Mouse (Mus musculus): ENCODE measurements around the gene Rab7b. TPM values are rescaled to one million over a fixed set of nuclear protein-coding genes. Genes with fewer than 3 reads are reported as not detected.

The Rab7b gene
- polyA plus RNA-seq, 1 experiment from 2014 or later, result 2.3 TPM

GRCm38 (mm10) chr1:131657945-131658354 is 30.5 kb upstream of the Rab7b start:
- WGBS (ENCODE audit: insufficient replicate concordance), result 0% methylated on average over 11 of the region's 11 CpGs
- Histone ChIP-seq H3K27ac (ENCODE audit: low read depth) (peak overlapping the region; percentile 2; the same call in 1 of the 2 replicates), H3K4me3 (ENCODE audit: low read depth, low read length) (no peak overlapping the region), H3K36me3 (replicated peaks; ENCODE audit: insufficient read depth, low read length) (no peaks in the 10 kb centered on the region), H3K27me3 (ENCODE audit: insufficient read depth, low read length) (no peaks in the 10 kb centered on the region), H3K4me1 (ENCODE audit: insufficient read depth) (peaks cover 17% of the 10 kb centered on the region), H3K4me2 (ENCODE audit: low read depth, low read length) (0 out of 2 replicates have a peak overlapping the region, but pooled peaks have one; percentile 3), H3K9me3 (ENCODE audit: low read length) (no peaks in the 10 kb centered on the region), H3K9ac (replicated peaks) (no peak overlapping the region)
- DNase-seq (peak; percentile 93), ATAC-seq (peak; percentile 79)
- peak; percentile 97 for TF ChIP-seq CTCF (IDR thresholded peaks at IDR 0.05; ENCODE audit: low read depth)
- TF ChIP-seq EP300 (IDR thresholded peaks at IDR 0.05; ENCODE audit: low read depth), result no peak

- no peak for DNase-seq
- H3K9me3 ChIP-seq (ENCODE audit: low read length), result no peaks in the 10 kb centered on the region
- no peaks in the 10 kb centered on the region for H3K27me3 ChIP-seq (ENCODE audit: insufficient read depth, low read length)
- no peaks in the 10 kb centered on the region for H3K36me3 ChIP-seq (replicated peaks; ENCODE audit: insufficient read depth, low read length)
- H3K9ac ChIP-seq (replicated peaks), result no peak overlapping the region
- H3K27ac ChIP-seq (ENCODE audit: low read depth), result no peak overlapping the region
- H3K4me2 ChIP-seq (ENCODE audit: low read depth, low read length), result no peak overlapping the region
- peaks cover 20% of the 10 kb centered on the region for H3K4me1 ChIP-seq (ENCODE audit: insufficient read depth)
- no peak overlapping the region for H3K4me3 ChIP-seq (ENCODE audit: low read depth, low read length)
- no peak for TF ChIP-seq EP300 (IDR thresholded peaks at IDR 0.05; ENCODE audit: low read depth)
- TF ChIP-seq CTCF (IDR thresholded peaks at IDR 0.05; ENCODE audit: low read depth), result no peak
- 74% methylated on average over 5 of the region's 5 CpGs for WGBS (ENCODE audit: insufficient replicate concordance)
- no peak for ATAC-seq
These were observed 28.9 kb upstream of the Rab7b start for GRCm38 (mm10) chr1:131659512-131660085.

- Histone ChIP-seq H3K4me2 (ENCODE audit: low read depth, low read length) (no peak overlapping the region), H3K27me3 (ENCODE audit: insufficient read depth, low read length) (no peaks in the 10 kb centered on the region), H3K4me1 (ENCODE audit: insufficient read depth) (peaks cover 20% of the 10 kb centered on the region), H3K4me3 (ENCODE audit: low read depth, low read length) (no peak overlapping the region), H3K9me3 (ENCODE audit: low read length) (no peaks in the 10 kb centered on the region), H3K36me3 (replicated peaks; ENCODE audit: insufficient read depth, low read length) (no peaks in the 10 kb centered on the region), H3K27ac (ENCODE audit: low read depth) (no peak overlapping the region), H3K9ac (replicated peaks) (no peak overlapping the region)
- TF ChIP-seq CTCF (IDR thresholded peaks at IDR 0.05; ENCODE audit: low read depth), result no peak
- TF ChIP-seq EP300 (IDR thresholded peaks at IDR 0.05; ENCODE audit: low read depth), result no peak
- no peak for ATAC-seq
- 82% methylated on average over 2 of the region's 2 CpGs for WGBS (ENCODE audit: insufficient replicate concordance)
- no peak for DNase-seq
These were observed 28.2 kb upstream of the Rab7b start for GRCm38 (mm10) chr1:131660266-131660665.

GRCm38 (mm10) chr1:131660716-131661472 is 27.6 kb upstream of the Rab7b start:
- no peaks in the 10 kb centered on the region for H3K9me3 ChIP-seq (ENCODE audit: low read length)
- peak overlapping the region; percentile 13; the same call in 1 of the 2 replicates for H3K27ac ChIP-seq (ENCODE audit: low read depth)
- DNase-seq (no peak), ATAC-seq (no peak)
- TF ChIP-seq EP300 (IDR thresholded peaks at IDR 0.05; ENCODE audit: low read depth) (peak; percentile 82), CTCF (IDR thresholded peaks at IDR 0.05; ENCODE audit: low read depth) (no peak)
- WGBS (ENCODE audit: insufficient replicate concordance), result 74% methylated on average over 7 of the region's 7 CpGs
- H3K4me1 ChIP-seq (ENCODE audit: insufficient read depth), result peaks cover 20% of the 10 kb centered on the region
- H3K9ac ChIP-seq (replicated peaks), result no peak overlapping the region
- H3K4me2 ChIP-seq (ENCODE audit: low read depth, low read length), result 0 out of 2 replicates have a peak overlapping the region, but pooled peaks have one; percentile 51
- H3K27me3 ChIP-seq (ENCODE audit: insufficient read depth, low read length), result no peaks in the 10 kb centered on the region
- H3K4me3 ChIP-seq (ENCODE audit: low read depth, low read length), result no peak overlapping the region
- H3K36me3 ChIP-seq (replicated peaks; ENCODE audit: insufficient read depth, low read length), result peaks cover 4% of the 10 kb centered on the region; the same call in 1 of the 2 replicates

- Histone ChIP-seq H3K9me3 (ENCODE audit: low read length) (no peaks in the 10 kb centered on the region), H3K27me3 (ENCODE audit: insufficient read depth, low read length) (no peaks in the 10 kb centered on the region), H3K36me3 (replicated peaks; ENCODE audit: insufficient read depth, low read length) (peaks cover 4% of the 10 kb centered on the region; the same call in 1 of the 2 replicates), H3K4me1 (ENCODE audit: insufficient read depth) (peaks cover 20% of the 10 kb centered on the region), H3K27ac (ENCODE audit: low read depth) (no peak overlapping the region), H3K4me3 (ENCODE audit: low read depth, low read length) (peak overlapping the region; percentile 39), H3K4me2 (ENCODE audit: low read depth, low read length) (peak overlapping the region; percentile 51), H3K9ac (replicated peaks) (peak overlapping the region; percentile 60)
- peak; percentile 35 for DNase-seq
- peak; percentile 82 for ATAC-seq
- TF ChIP-seq EP300 (IDR thresholded peaks at IDR 0.05; ENCODE audit: low read depth), result no peak
- no peak for TF ChIP-seq CTCF (IDR thresholded peaks at IDR 0.05; ENCODE audit: low read depth)
- 50% methylated on average over 3 of the region's 3 CpGs for WGBS (ENCODE audit: insufficient replicate concordance)
These were observed 26.7 kb upstream of the Rab7b start for GRCm38 (mm10) chr1:131661749-131662148.

GRCm38 (mm10) chr1:131663286-131663995 is 25.1 kb upstream of the Rab7b start:
- peak; percentile 40 for ATAC-seq
- no peaks in the 10 kb centered on the region for H3K27me3 ChIP-seq (ENCODE audit: insufficient read depth, low read length)
- no peaks in the 10 kb centered on the region for H3K9me3 ChIP-seq (ENCODE audit: low read length)
- TF ChIP-seq EP300 (IDR thresholded peaks at IDR 0.05; ENCODE audit: low read depth) (peak; percentile 88), CTCF (IDR thresholded peaks at IDR 0.05; ENCODE audit: low read depth) (no peak)
- WGBS (ENCODE audit: insufficient replicate concordance), result 71% methylated on average over 9 of the region's 9 CpGs
- peaks cover 20% of the 10 kb centered on the region for H3K4me1 ChIP-seq (ENCODE audit: insufficient read depth)
- H3K4me3 ChIP-seq (ENCODE audit: low read depth, low read length), result peak overlapping the region; percentile 39
- H3K4me2 ChIP-seq (ENCODE audit: low read depth, low read length), result peak overlapping the region; percentile 51
- H3K36me3 ChIP-seq (replicated peaks; ENCODE audit: insufficient read depth, low read length), result peaks cover 6% of the 10 kb centered on the region
- H3K9ac ChIP-seq (replicated peaks), result no peak overlapping the region
- DNase-seq, result no peak
- no peak overlapping the region for H3K27ac ChIP-seq (ENCODE audit: low read depth)

Measured in liver, postnatal 0 days (tissue).